Mouse (Mus musculus): ENCODE results near the gene Cacnb4.

DNA sequence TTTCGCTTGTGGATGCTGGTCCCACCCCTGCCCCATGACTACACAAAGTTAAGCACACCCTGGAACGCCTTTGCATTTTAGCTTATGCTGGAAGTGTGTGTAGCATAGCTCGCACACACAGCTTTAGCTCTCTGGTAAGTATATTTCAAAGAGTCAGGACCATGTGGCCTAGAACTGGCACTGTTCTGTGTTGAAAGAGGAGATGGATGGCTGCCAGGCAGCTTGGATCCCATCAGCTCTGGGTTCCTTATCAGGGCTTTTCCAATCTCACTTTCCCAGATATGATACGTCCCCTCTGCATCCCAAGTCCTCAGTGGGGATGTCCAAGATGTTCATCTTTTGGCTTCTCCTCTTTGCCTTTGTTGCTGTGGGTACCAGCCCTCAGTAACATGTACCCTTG is 157.9 kb downstream of the Cacnb4 start:
- TF ChIP-seq CTCF (IDR thresholded peaks at IDR 0.05; ENCODE audit: insufficient read depth, low read length) (no peak), POLR2A (IDR thresholded peaks at IDR 0.05; ENCODE audit: borderline replicate concordance, extremely low read depth, low read depth, low read length) (no peak)
